ENCODE assay signal across 12 mouse cellular contexts in the genomic region with DNA sequence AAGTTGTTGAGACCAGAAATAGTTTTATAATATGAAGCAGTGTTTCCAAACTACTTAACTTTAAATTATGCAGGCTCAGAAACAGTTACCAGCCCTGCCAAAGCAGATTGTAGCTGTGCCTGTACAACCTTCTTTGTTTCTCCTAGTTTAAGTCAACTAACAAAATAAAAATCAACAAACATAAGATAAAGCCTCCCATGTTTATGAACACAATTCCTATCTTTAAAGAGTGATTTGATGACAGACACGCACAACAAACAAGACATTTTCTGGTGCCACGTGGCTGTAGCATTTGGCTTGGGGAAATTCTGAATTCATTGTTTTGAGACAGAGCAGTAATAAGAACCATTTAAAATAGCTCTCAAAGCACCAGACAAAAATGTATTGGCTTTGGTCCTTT.
"Had no signal": no experiment of that assay in that cellular context is flagged by ENCODE, and none has a peak within 500 bp of the region (broad histone marks: within the 10 kb centered on the region; RNA-seq: fewer than 3 reads in every experiment).

No protein-coding gene starts in this region.

- H3K4me3 ChIP-seq: left cerebral cortex, adult 2 months; liver, embryonic 13.5 days had no signal

- H3K36me3 ChIP-seq: liver, embryonic 13.5 days had no signal

- H3K4me1 ChIP-seq: liver, embryonic 13.5 days had no signal

- H3K9ac ChIP-seq: liver, embryonic 13.5 days had no signal

- H3K27me3 ChIP-seq: liver, embryonic 13.5 days had no signal

- DNase-seq: kidney, postnatal 14 days; kidney, postnatal 4 days; layer of hippocampus, postnatal 36 days; liver, embryonic 13.5 days; lung, adult 2 months; lung, postnatal 14 days; lung, postnatal 4 days; midbrain, embryonic 14.5 days; thymus, adult 18-20 months; thymus, postnatal 36 days had no signal

- H3K27ac ChIP-seq: left cerebral cortex, adult 2 months; liver, embryonic 13.5 days had no signal

- H3K4me2 ChIP-seq: liver, embryonic 13.5 days; midbrain, embryonic 11.5 days had no signal

- H3K9me3 ChIP-seq: liver, embryonic 13.5 days had no signal
